Mouse (Mus musculus) adipocyte (in vitro differentiated cells): ENCODE measurements at regions not wholly inside any gene's neighbourhood (a gene's known extent, or its start where the extent isn't known, plus 50 kb on each side); places are given as distances from the start of the nearest gene placed in this dataset.
A peak's percentile ranks its signal among the peaks of the same experiment; 100 is the strongest.

Experiments used
- DNase-seq: peaks from one replicate; pipeline ENCODE4 v3.0.0-alpha.2; 2016; ENCODE audit warnings: low spot score

DNA sequence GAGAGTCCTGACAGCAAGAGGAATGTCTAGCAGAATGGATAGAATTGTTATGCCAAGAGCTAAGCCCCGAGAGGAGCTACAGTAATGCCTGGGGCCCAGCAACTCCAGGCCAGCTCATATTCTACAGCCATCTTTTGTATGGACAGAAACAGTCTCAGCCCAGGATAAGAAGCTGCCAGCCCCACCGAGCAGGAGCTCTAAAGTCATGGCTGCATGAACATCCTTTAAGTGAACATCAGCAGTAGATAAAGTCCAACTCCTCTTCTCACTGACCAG, 141.6 kb upstream of the Snx19 start:
- no peak for DNase-seq

DNA sequence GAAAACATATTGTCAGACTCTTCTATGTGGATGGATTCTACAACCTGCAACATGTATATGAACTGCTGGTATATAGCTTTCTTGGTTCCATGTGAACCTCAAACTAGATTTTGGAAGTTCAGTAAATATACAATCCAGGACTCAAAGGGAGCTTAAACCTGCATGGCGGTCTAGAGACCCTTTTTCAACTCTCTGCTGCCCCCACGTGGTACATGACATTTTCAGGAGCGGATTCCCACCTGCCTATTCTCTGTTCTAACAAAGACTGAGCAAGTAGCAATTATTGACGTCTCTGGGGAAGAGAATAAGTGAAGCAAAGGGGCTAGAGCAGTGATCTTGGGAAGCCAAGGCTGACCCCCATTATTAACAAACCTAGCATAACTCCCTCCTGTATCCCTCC, 127.1 kb upstream of the Snx19 start:
- peak; percentile 2 for DNase-seq

DNA sequence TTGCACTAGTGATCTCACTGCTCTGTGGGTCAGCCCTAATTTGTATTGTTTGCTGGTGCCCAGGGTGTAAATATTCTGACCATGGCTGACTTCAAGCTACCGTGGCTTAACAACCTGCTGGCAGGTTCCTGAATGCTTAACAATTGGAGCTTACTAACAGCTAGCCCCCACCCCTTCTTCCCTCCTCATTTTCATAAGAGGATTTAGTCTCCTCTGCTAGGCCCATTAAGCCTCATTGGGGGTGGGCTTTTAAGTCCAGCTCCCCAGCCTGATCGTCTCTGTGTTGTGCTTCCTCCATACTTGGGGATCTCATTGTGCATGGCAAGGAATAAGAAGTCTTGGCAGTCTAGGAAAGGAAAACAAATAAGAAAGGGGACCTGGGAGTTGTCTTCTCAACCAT, 118.6 kb upstream of the Snx19 start:
- no peak for DNase-seq

GRCm38 (mm10) chr9:30313360-30313759, 113.5 kb upstream of the Snx19 start:
- DNase-seq = no peak

- DNase-seq = peak; percentile 4
Measured at GRCm38 (mm10) chr9:30314355-30315171, 112.3 kb upstream of the Snx19 start.

GRCm38 (mm10) chr9:30315172-30315644, 111.7 kb upstream of the Snx19 start:
- DNase-seq = peak; percentile 6

- DNase-seq = no peak
Measured at GRCm38 (mm10) chr9:30344866-30345265, 82.0 kb upstream of the Snx19 start.

DNA sequence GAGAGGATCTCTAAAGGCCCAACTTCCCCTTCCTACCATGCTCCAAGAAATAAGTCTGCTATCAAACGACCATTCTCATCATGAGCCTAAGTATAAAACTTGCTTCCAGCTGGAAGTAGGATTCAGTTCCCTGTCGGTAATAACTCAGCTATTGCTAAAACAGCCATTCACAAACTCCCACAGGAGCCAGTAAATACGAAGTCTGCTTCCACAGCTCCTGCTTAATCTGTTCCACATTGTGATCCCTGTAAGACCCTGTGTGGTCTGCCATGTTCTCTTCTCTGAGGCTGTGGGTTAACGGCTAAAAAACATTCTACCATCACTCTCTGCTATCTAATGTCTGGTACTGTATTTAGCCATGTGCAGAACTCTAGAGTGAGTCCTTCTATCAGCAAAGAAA, 72.9 kb upstream of the Snx19 start:
- DNase-seq = no peak

GRCm38 (mm10) chr9:30355642-30356041, 71.3 kb upstream of the Snx19 start:
- no peak for DNase-seq

- DNase-seq = no peak
Measured at GRCm38 (mm10) chr9:30369554-30370440, 57.1 kb upstream of the Snx19 start.

GRCm38 (mm10) chr9:30370789-30371188, 56.1 kb upstream of the Snx19 start:
- DNase-seq = no peak

- DNase-seq = no peak
Measured at GRCm38 (mm10) chr9:30376908-30377307, 50.0 kb upstream of the Snx19 start.
